Mouse (Mus musculus): ENCODE results near the gene Arl11.

- no peak for TF ChIP-seq CTCF (IDR thresholded peaks at IDR 0.05; ENCODE audit: low read depth)
- TF ChIP-seq EP300 (optimal IDR thresholded peaks at IDR 0.05): no peak
These were observed 41.6 kb upstream of the Arl11 start for GRCm38 (mm10) chr14:61267908-61268475.

All from stomach, postnatal 0 days (tissue).